Mouse (Mus musculus) ovary, postnatal 10 days (tissue): ENCODE results near the gene Ndfip2.

Experiments
- DNase-seq: peaks from one replicate; pipeline ENCODE4 v3.0.0; 2022; ENCODE audit warnings: low spot score

Ndfip2 gene

DNA sequence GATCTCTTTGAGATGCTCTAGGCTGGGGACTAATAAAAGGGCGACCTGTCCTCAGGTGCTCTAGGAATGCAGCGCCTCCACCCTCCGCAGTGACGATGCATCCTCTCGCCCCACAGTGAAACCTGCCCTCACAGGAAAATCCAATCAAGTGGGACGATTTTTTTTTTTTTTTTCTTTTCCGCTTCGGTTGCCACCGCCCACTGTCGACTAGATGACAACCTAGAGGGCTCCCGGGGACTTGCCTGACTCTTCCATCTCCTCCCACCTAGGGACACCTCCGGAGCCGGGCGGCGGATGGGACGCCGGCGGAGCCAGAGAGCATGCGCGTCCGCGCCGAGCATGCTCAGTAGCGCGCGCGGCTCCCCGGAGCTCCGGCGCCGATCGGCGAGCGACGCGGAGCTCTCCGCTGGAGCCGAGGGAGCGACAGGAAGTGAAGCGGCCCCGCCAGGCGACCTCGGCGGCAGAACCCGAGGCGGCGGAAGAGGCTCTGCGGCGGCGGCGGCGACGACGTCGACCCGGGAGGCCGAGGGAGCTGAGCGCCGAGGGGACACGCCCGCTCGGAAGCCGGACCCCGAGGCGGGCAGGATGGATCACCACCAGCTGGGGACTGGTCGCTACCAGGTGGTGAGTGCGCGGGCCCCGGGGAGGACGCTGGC, at the start of gene Ndfip2:
Gene Ndfip2 (plus strand): TSS at position 195 of the 656 bp plus-strand sequence.
- peak; percentile 66 for DNase-seq

DNA sequence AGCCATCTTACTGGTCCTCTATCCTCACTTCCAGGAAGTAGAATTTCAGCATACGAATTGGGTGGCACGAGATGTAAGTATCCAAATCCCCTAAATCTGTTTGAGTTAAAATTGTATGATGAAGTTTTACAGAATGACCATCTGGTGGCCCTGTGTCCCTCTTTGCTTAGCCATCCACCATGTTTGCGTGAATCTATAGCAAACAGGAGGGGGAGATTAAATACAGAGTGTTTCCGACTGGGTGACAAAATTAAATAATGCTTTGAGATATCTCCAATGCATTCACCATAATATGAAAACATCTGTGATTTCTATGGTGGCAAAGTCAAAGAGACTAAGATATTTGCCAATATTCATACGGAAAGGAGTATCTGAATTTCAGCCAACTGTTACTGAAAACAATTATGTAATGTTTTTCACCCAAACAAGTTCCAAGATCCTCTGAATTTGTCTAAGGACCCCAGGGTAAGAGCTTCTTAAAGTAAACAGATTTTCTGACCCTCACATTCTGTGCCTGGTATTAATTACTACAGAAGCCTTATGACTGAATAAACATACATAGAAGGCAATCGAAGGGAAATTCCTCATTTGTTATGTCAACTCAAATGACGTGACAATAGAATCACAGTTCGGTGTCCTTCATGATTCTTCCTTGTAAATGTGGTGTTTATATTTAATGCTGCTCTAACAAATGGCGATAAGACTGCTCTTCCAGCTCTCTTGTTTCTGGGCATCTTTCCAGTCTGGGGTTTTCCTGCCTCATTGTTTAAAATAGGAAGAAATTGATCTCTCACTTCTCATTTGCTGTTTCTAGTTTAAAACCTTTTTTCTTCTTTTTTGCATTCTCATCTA, 38.6 kb upstream of the Ndfip2 start:
- DNase-seq: no peak

GRCm38 (mm10) chr14:105222240-105222639, 36.1 kb upstream of the Ndfip2 start:
- DNase-seq: no peak

GRCm38 (mm10) chr14:105225790-105226189, 32.6 kb upstream of the Ndfip2 start:
- DNase-seq: no peak

GRCm38 (mm10) chr14:105232421-105232820, 26.0 kb upstream of the Ndfip2 start:
- no peak for DNase-seq

GRCm38 (mm10) chr14:105236596-105236995, 21.8 kb upstream of the Ndfip2 start:
- no peak for DNase-seq

DNA sequence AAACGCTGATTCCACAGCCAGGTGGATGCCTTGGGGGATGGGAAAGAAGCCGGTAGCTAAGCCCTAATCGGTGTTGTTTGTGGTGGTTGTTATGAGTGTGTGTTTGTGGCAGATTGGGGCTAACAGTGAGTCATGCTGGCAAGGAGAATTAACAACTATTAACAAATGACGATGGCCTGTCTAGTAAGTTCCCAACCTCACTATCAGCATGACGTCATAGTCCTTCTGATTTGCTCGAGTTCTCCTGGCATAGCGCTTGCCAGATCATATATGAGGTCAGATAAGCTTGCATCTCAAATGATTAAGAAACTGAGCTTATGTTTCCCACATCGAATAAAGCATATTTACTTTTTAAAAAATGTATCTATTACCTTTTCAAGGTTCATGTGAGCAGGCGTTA, 20.6 kb upstream of the Ndfip2 start:
- DNase-seq: no peak

- DNase-seq: no peak
Observed at GRCm38 (mm10) chr14:105238450-105239038, 19.8 kb upstream of the Ndfip2 start.

- DNase-seq: no peak
Observed at GRCm38 (mm10) chr14:105240120-105240519, 18.3 kb upstream of the Ndfip2 start.

- no peak for DNase-seq
Observed at GRCm38 (mm10) chr14:105243805-105244443, 14.4 kb upstream of the Ndfip2 start.

- DNase-seq: no peak
Observed at GRCm38 (mm10) chr14:105251038-105251437, 7.3 kb upstream of the Ndfip2 start.

DNA sequence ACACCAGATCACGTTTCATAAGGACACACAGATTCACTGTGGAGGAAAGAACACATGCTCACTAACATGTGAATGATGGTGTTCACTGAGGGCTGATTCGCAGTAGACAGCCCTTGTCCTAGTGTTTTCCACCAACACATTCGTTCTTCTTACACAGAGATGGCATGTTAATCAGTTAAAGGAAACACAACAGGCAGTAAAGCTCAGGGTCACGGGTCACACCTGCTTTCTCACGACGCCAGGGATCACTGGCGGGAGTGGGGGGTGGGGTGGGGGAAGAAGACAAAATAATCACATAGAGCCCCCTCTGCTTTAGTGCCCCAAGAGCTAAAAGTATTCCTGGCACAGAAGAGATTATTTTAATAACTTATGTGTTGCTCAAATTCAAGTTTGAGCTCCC, 5.1 kb upstream of the Ndfip2 start:
- DNase-seq: no peak

- no peak for DNase-seq
Observed at GRCm38 (mm10) chr14:105254401-105254800, 4.0 kb upstream of the Ndfip2 start.

DNA sequence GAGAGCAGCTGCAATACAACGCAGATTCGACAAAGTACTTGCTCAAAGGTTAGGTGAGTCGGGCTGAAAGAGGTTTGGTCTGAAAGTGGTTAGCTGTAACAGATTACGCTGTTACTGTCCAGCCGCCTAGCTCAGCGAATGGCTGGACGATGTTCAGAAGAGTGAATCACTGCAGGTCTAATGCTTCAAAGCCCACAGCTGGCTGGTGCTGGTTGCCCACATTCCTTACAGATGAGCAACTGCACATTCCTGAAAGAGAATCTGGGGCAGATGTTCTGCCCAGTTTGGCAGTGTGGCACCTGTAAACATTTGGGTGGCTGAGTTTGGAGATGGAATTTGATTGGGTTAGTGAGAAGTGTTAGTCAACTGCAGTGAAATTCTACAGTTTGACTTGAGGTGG, 2.8 kb upstream of the Ndfip2 start:
- no peak for DNase-seq

DNA sequence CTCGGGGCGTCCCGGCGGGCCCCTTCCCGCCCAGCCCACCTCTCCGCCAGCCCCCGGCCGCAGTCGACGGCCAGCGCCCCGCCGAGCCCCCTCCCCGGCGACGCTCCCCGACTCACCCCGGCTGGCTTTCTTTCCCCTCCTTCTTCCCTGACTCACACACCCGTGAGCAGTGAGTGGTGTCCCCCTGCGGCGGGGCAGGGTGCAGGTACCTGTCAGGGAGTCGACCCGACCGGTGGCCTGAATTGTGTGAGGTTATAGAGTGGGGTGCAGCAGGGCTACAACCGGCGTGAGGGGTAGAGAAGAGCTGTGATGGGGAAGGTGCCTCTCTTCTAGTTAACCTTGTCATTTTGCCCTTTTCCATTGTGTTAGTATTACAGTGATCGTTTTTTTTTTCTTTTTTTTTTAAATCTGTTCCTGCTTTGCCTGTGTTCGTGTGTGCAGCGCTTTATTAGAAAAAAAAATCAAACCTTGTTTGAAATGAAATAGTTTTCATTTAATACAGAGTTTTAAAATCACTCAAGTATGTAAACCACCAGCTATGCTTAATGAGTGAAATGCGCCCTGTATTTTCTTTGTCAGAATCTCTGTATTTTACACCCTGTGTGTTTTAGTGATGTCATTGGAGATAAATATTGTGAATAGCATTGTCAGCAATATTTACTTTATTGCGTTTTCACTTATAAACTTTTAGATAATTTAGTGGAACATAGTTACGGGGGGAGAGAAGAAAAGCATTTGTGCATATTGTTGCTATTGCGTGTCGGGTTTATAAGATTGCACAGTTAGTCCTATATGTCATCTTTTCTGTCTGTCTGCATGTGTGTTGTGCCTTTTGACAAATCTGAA, 885 bp downstream of the Ndfip2 start:
- peak; percentile 11 for DNase-seq

DNA sequence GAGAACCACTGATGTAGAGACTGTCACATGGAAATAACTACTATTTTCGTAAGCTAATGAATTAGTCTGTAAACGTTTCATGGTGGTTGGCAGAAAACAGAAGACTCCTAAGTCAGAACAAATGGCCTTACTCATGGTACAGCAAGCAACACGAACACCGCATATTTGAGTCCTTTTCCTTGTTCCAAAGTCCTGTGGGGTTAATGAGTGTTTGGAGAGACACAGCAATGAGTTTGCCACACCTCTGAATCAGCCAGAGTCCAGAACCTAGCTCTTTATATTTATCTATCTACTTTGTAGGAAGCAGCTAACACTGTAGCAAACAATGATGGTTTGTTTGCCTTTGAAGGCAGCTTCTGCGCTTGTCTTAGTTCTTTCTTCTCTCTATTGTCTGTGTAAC, 4.5 kb downstream of the Ndfip2 start:
- no peak for DNase-seq

- no peak for DNase-seq
Observed at GRCm38 (mm10) chr14:105267095-105267494, 8.7 kb downstream of the Ndfip2 start.

GRCm38 (mm10) chr14:105272030-105272429, 13.7 kb downstream of the Ndfip2 start:
- no peak for DNase-seq

DNA sequence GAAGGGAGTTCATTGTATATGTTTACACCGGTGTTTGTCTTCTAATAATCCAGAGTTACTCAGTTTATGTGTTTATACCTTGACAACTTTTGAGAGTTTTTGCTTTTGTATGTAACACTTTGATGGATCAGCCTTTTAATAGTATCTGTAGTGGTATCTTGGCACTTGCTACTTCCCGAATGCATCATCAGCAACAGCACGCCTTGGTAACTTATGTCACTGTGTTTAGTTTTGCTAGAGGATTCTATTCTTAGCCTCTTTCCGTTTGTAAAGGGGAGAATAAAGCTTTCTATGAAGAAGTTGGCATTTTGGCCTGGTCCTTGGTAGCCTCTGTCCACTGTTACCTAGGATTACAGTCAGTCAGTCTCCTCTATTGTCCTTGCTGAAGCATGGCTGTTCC, 14.2 kb downstream of the Ndfip2 start:
- DNase-seq: no peak

GRCm38 (mm10) chr14:105275196-105275595, 16.8 kb downstream of the Ndfip2 start:
- DNase-seq: no peak

GRCm38 (mm10) chr14:105277277-105277676, 18.9 kb downstream of the Ndfip2 start:
- no peak for DNase-seq

GRCm38 (mm10) chr14:105284062-105284461, 25.7 kb downstream of the Ndfip2 start:
- DNase-seq: no peak
